Mouse (Mus musculus) mouse trophoblast stem cell (cell line): ENCODE measurements around the gene Olfr243.
"Not testable (repeated sequence)": the region's sequence is repeated elsewhere in the genome, so short reads cannot be mapped to it uniquely, and the experiment has no call there.

Experiments used
- in situ Hi-C, 2 experiments: fragments of 300-500 bp; cut with MseI, MboI; formaldehyde crosslinking; loops; 2 replicates in 1 of 2; 3 replicates in 1 of 2; pipeline ENCODE4 v1.15.1; 2025

The Olfr243 gene

DNA sequence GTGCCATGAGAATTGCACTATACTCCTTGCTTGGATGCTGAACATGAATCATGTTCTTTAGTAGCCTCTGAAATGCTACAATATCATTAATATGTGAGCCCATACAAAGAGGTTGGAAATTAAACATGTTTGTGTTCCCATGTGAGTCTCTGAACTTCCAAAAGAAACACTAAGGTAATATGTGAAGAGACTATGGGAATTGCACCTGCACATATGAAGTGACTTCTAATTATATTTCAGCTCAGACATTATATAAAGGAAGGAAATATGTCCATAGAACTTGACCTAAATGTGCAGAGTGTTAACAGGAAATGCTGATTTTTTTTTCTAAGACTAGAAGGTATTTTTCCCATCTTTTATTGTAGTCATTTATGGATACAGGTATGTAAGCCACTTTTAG is at the start of gene Olfr243:
Gene Olfr243 (plus strand): TSS at position 301 of the 400 bp plus-strand sequence.
- in situ Hi-C loops: no loop called here

DNA sequence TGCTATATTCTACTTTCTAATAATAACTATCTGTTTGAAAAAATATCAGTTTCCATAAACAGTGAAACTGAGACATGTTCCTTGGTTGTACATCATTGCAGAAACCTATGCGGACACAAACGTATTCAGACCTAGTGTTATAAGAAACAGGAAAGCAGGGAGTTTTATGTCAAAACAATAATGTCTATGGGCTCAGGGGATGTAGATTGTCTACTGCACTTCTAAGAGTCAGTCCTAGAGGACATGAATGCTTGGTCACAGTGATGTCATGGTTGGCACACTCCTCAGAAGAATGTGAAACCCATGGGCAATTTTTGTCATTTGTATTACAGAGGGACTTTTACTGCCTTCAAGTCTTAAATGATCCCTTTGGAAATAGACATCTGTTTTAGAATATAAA is 43.4 kb upstream of the Olfr243 start, which contains the start of gene Olfr624:
Gene Olfr624 (minus strand): TSS at position 101 of the 400 bp plus-strand sequence.
- in situ Hi-C loops: no loop called here

DNA sequence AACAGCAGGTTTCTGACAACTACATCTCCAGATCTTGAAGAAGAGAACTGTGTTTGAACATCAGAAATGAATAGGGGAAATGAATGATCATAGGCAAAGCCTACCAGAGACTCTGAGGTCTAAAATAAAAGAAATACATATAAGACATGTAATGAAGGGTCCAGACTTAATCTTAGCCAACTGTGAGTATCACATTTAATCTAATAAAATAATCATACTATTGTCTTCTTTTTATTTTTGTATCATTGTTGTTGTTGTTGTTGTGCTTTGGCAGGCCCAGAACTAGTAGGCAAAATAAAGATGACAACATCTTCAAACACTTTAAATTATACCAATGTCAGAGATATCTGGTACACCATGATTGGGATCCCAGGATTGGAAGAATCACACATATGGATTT is 32.1 kb upstream of the Olfr243 start, which contains the start of gene Olfr625-ps1:
Gene Olfr625-ps1 (plus strand): TSS at position 301 of the 400 bp plus-strand sequence.
- in situ Hi-C loops: no loop called here

DNA sequence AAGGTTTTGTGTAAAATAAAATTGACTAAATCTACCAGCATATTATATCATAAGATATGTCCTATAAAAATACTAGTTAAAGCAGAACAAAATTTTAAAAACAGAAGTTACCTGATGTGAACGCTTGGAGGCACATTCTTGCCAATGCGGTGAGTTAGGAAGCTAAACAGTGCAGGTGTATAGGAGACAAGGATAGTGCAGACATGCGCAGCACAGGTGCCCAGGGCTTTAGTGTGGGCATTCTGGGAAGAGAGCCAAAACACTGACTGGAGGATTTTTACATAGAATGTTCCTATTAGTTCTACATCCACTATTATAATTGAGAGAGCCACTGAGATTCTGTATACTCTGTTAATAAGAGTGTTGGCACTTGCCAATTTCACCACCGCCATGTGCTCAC is 15.0 kb upstream of the Olfr243 start:
- in situ Hi-C loops: no loop called here

DNA sequence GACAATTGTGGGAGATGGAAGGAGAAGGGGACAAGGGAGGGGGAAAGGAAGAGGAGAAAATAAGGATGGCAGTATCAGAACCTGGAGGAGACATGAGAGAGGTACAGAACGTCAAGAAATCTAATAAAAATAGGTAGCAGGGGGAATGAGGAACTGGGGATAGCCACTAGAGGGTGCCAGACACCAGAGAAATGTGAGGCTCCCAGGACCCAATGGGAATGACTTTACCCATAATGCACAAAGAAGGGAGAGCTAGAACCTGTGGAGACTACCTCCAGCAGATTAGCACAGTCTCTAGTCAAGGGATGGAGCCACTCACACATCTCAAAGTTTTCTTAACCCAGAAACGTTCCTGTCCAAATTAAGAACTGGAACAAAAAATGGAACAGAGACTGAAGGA is 2.4 kb upstream of the Olfr243 start:
- in situ Hi-C loops: no loop called here

DNA sequence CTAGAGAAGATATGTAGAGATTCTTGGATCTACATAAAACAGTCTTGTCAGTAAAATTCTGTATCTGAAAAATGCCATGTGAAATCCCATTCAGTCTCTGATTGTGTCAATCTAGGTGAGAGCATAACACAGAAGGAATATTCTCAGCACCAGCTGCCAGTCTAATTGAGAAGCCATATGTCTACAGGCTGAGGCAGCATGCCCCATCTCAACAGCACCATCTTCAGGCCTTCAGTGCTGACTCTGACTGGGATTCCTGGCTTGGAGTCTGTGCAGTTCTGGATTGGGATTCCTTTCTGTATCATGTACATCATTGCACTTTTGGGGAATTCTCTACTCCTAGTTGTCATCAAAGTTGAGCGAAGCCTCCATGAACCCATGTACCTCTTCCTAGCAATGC is 1.9 kb downstream of the Olfr243 start:
- in situ Hi-C loops: not testable (repeated sequence)

DNA sequence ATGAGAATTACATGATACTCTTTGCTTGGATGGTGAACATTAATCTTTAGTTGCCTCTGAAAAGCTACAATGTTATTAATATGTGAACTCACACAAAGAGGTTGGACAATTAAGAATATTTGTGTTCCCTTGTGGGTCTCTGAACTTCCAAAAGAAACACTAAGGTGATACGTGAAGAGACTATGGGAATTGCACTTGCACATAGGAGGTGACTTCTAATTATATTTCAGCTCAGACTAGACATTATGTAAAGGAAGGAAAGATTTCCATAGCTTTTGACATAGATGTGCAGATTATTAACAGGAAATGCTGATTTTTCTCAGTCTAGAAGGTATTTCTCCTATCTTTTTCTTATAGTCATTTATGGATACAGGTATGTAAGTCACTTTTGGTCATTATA is 15.6 kb downstream of the Olfr243 start, which contains the start of gene Olfr628:
Gene Olfr628 (plus strand): TSS at position 301 of the 400 bp plus-strand sequence.
- in situ Hi-C loops: no loop called here

DNA sequence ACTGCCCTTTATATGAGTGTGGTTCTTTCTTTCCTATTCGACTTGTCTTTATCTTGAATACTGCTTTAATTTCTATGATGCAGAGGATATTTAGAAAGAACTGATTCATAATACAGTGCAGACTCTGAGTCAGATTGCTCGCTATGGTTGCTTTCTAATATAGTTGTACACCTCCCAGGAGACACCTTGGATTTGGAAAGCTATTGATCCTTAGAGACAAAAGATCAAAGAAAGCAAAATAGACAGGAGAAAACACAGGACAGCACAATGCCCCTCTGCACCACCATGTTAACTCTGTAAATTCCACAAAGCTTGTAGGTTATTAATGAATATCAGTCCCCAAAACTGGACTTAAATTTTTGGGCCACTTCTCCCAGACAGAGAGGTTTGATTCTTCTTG is 30.4 kb downstream of the Olfr243 start, which contains the start of gene Olfr629:
Gene Olfr629 (minus strand): TSS at position 101 of the 400 bp plus-strand sequence.
- in situ Hi-C loops: no loop called here

DNA sequence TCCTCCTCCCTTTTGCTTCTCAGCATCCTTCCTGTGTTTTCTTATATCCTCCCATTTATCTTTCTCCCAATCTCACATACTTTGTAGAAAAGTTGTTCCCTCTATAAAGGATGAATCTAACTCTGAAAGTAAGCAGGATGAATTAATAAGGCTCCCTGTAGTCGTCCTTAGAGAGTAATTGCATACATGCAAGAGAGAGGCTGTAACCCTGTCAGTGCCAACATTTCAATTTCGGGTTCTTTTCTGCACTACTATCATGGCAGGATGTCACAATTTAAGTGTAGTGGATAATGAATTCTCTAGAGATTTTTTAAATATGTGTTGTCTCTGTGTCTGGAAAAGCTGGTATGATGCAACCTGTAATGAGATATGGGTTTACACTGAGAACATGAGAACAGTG is 42.8 kb downstream of the Olfr243 start, which contains the start of gene Olfr630:
Gene Olfr630 (minus strand): TSS at position 101 of the 400 bp plus-strand sequence.
- in situ Hi-C loops: no loop called here

DNA sequence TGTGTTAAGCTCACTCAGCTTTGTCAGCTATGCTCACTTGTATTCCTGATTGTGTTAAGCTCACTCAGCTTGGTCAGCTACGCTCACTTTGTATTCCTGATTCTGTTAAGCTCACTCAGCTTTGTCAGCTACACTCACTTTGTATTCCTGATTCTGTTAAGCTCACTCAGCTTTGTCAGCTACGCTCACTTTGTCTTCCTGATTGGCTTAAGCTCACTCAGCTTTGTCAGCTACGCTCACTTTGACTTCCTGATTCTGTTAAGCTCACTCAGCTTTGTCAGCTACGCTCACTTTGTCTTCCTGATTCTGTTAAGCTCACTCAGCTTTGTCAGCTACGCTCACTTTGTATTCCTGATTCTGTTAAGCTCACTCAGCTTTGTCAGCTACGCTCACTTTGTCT is 47.7 kb downstream of the Olfr243 start:
- in situ Hi-C loops: not testable (repeated sequence)

DNA sequence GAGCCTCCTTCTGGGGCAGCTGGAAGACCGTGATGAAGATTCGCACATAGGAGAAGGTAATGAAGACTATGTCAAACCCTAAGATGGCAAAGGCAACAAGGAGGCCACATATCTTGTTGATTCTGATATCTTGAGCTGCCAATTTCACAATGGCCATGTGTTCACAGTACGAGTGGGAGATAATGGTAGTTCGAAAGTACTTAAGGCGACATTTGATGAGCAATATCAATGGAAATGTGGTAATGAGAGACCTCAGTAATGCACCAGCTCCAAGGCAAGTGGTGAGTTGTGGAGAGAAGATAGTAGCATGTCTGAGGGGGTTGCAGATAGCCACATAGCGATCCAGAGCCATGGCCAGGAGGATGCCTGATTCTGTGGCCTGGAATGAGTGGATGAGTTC is 53.2 kb downstream of the Olfr243 start:
- in situ Hi-C loops: not testable (repeated sequence)
